Mouse (Mus musculus) spleen, adult 10 weeks (tissue): ENCODE data around the gene Lpar2. TPM values are rescaled to one million over a fixed set of nuclear protein-coding genes. Genes with fewer than 3 reads are reported as not detected.

Experiments
- polyA plus RNA-seq: library from polyadenylated mRNA; stranded (reverse); fragments of 350-450 nt; fragmentation: Illumina TruSeq; extraction: RNeasy Lipid Tissue Mini Kit (QIAGEN cat#74804); gene quantifications from one replicate; pipeline ENCODE4 v1.2.3, GENCODE M21; 2015; ENCODE audit warnings: low replicate concordance; ENCODE audit not compliant: insufficient read depth

Gene Lpar2
- 6.1 TPM for polyA plus RNA-seq

DNA sequence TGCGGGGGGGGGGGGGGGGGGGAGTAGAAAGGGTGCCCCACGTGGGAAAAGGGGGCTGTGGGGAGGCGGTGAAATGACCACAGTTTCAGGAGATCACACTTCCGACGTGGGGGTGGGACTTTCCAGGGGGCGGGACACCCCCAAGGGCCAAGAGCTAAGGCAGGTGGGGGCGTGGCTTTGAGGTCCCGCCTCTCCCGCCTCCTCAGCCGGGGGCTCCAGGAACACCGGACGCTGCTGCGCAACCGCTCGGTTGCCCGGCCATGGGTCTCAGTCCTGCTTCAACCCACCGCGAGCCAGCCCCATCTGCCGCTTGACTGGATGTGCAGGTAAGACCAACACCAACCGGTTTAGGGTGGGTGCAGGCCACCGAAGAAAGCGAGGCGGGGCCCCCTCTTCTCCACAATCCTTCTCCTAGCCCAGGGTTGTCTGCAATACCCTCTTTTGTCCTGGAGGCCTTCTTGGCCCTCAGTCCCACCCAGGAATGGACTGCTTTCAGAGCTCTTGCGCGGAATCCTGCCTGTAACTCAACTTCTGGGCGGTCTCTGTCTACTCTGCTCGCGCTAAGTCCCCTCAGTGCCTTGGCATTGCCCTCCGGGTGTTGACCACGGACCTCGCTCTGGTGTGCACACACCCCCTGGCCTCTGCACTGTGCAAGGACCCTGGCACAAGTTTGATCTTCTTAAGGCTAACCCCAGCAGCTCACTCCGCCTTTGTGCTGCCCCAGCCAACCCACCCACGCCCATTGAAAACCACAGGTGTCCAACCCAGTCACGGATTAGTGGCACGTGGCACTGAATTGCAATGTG lies at the start of gene Lpar2:
Lpar2 (plus strand) TSS at position 44 of the 806 bp plus-strand sequence.

DNA sequence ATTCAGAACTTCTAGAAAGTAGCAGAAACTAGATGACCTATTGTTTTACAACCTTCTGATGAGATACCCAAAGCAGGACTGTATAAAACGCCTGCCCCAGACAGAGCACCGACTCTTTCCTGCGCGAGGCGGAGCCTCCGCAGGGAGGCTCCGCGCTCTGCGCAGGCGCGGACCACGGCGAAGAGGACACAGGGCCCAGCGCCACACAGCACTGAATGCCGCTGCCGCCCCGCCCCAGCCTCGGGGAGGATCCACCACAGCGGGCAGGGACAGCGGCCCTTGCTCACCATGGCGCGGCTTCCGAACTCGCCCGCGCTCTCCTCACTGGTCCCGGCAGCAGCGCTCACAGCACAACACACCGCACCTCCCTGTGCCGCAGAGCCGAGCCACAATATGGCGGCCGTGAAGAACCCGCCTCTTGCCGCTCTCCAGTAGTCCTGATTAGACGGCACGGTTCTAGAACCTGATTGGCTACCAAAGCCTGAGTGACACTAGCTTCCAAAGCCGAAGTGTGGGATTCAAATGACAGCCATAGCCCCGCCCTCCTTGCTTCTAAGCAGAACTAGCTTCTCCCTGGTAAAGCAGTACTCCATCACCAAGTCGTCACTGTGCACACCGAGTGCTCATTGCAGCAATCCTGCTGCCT lies 47.6 kb upstream of the Lpar2 start, which contains the start of gene Gm20422:
Gm20422 (minus strand) TSS at position 384 of the 646 bp plus-strand sequence.

DNA sequence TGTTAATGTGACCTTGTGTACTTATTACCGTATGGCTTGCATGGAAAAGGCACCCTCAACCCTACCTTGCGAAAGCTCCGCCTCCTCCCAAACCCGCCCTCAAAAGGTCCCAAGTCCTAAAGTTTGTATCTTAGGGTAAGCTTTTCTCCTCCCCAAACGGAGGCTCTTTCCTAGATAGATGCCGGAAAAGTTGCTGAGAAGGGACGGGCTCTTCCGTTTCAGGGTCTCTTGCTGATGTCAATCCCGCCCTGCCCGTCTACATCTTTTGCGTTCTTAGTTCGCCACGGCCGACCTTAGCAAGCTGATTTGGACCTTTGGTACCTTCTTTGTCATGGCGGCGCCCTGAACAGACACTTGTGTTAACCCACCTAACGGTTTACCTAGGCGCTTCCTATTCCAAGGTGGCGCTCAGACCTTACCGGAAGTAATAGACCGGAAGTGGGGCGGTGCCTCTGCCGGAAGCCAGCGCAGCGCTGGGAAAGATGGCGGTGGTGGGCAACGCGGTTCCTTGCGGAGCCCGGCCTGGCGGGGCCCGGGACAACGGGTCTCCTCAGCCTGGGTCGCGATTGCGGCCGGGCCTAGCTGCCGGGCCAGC lies 31.4 kb upstream of the Lpar2 start, which contains the start of the genes Atp13a1 and Zfp866:
Atp13a1 (plus strand) TSS at position 391 of the 595 bp plus-strand sequence.
Zfp866 (minus strand) TSS at position 406 of the 595 bp plus-strand sequence.

DNA sequence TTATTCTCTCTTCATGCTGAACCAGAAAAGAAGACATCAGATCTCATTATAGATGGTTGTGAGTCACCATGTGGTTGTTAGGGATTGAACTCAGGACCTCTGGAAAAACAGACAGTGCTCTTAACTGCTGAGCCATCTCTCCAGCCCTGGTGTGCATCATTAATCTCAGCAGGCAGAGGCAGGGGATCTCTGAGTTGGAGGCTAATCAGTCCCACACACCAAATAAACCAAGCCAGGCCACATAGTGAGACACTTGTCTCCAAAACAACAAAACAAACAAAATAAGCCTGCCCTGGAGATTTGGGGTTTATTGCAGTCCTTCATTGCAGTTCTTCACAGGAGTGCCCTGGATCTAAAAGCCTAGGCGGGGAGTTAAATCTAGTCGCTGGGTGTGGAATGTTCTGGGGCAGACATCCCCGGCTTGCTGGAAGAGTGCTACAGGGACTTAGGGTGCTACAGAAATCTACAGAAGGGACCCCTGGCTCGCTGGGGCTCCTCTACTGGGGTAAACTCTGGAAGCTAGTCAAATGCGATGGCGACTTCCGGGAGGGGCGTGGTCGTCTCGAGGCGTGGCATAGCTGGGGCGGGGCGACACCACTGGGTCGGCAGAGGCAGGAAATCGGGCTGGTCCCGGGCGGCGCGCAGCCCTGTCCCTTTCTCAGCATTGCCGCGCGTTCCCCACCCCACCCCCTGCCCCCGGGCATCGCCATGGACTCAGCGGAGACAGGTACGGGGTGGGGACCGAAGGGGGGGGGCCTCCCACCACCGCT lies 13.9 kb upstream of the Lpar2 start, which contains the start of gene Gmip:
Gmip (plus strand) TSS at position 586 of the 770 bp plus-strand sequence.

DNA sequence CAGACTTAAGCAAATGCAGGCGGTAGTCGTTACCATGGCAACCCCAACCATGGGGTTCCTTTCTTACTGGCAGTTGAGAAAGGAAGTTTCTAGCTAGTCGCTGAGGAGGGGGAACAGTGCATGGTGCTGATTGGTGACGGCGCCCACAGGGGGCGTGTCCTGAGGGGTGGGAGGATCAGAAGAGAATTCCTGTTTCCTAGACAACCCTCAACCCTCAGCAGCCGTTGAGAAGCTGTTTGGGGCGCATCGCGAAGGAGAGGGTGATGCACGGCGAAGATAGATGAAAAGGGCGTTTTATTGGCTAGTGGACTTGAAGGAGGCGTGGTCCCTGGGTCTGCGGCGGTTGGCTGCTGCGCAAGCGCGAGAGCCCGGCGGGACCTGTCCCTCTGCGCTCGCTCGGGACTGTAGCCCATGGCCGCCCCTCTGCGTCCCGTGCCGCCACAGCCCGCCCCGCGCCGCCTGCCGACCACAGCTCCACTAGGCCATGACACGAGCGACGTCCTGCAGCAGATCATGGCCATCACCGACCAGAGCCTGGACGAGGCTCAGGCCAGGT lies 10.1 kb downstream of the Lpar2 start, which contains the start of gene Pbx4:
Pbx4 (plus strand) TSS at position 194 of the 556 bp plus-strand sequence.

Other genes with a start within 250 kb of the Lpar2 start
- gene Zfp868, start 196.9 kb upstream of the Lpar2 start, polyA plus RNA-seq, result 29.8 TPM
- gene Zfp964, start 167.9 kb upstream of the Lpar2 start, polyA plus RNA-seq, result 3.1 TPM
- 88.7 TPM for gene Zfp869, start 111.7 kb upstream of the Lpar2 start, polyA plus RNA-seq
- gene Zfp963, start 72.5 kb upstream of the Lpar2 start, polyA plus RNA-seq, result 11.5 TPM
- 1.4 TPM for gene Gm20422, start 47.5 kb upstream of the Lpar2 start, polyA plus RNA-seq
- gene Atp13a1, start 31.3 kb upstream of the Lpar2 start, polyA plus RNA-seq, result 16.8 TPM
- 62.4 TPM for gene Zfp866, start 31.3 kb upstream of the Lpar2 start, polyA plus RNA-seq
- gene Gmip, start 13.8 kb upstream of the Lpar2 start, polyA plus RNA-seq, result 168 TPM
- 8.6 TPM for gene Pbx4, start 10.1 kb downstream of the Lpar2 start, polyA plus RNA-seq
- not detected for gene Cilp2, start 65.3 kb downstream of the Lpar2 start, polyA plus RNA-seq
- not detected for gene Tssk6, start 79.8 kb downstream of the Lpar2 start, polyA plus RNA-seq
- 13.6 TPM for gene Ndufa13, start 80.1 kb downstream of the Lpar2 start, polyA plus RNA-seq
- not detected for gene Yjefn3, start 80.3 kb downstream of the Lpar2 start, polyA plus RNA-seq
- gene Gatad2a, start 174.0 kb downstream of the Lpar2 start, polyA plus RNA-seq, result 21.0 TPM
- gene Mau2, start 220.3 kb downstream of the Lpar2 start, polyA plus RNA-seq, result 55.1 TPM
- 29.4 TPM for gene Sugp1, start 220.4 kb downstream of the Lpar2 start, polyA plus RNA-seq